Mouse (Mus musculus): ENCODE measurements around the gene Arhgap31. TPM values are rescaled to one million over a fixed set of nuclear protein-coding genes. Genes with fewer than 3 reads are reported as not detected.

Arhgap31 gene
- polyA plus RNA-seq, 1 experiment from 2014 or later: 8.4 TPM

DNA sequence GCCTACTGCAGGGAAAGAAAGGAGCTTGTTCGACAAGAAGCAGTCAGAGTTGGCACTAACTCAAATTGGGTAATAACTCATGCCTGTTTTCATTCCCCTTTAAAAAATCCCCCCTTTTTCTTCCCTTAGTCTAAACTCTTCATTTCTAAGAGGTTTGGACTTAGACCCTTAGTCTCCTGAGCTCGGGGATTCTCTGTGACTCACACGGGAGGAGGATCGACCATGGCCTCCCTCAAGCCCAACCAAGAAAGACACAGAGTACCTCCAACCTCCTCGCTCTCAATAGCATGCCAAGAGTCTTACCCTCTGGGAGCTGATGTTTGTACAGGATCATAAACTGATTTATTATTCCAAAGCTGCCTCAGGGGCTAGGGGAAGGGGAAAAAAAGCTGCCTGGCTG lies 100.4 kb downstream of the Arhgap31 start:
- no peak for DNase-seq (ENCODE audit: low spot score, missing footprints)
- WGBS: 84% methylated on average over 5 of the region's 5 CpGs
- H3K4me3 ChIP-seq (ENCODE audit: low read depth, low read length): no peak overlapping the region

DNA sequence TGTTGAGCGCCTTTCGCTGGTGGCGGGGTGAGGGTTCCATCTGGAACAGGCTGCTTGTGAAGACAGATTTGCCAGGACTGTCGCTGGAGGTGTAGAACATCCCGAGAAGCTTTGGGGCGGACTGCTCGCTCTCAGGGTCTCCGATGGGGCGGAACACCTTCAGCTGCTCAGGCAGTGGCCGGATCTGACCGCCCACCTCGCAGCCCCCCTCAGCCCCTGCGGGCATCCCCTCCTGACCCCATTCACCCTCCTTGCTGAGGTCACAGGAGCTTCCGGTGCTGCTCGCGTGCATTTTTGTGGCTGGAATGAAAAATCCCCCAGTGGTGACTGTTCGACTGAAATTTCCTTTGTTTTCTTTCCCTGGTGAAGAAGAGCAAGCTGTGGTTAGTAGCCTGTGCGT lies 104.0 kb downstream of the Arhgap31 start:
- DNase-seq (ENCODE audit: low spot score, missing footprints) (peak; percentile 72), ATAC-seq (ENCODE audit: low FRiP score) (no peak)
- Histone ChIP-seq H3K27me3 (ENCODE audit: control insufficient read depth, insufficient read depth, low read length) (no peaks in the 10 kb centered on the region), H3K27ac (ENCODE audit: low read depth, low read length) (no peak overlapping the region), H3K36me3 (ENCODE audit: control insufficient read depth, insufficient read depth, low read length) (no peaks in the 10 kb centered on the region), H3K4me1 (ENCODE audit: control insufficient read depth, insufficient read depth, low read length) (no peaks in the 10 kb centered on the region), H3K4me3 (ENCODE audit: low read depth, low read length) (no peak overlapping the region), H3K9me3 (ENCODE audit: control insufficient read depth, low read length) (no peaks in the 10 kb centered on the region), H3K4me2 (no peak overlapping the region), H3K9ac (ENCODE audit: low read length) (no peak overlapping the region)
- WGBS: 64% methylated on average over 18 of the region's 18 CpGs

More for the DNA sequence above, 100.4 kb downstream of the Arhgap31 start:
- Histone ChIP-seq H3K4me2 (no peak overlapping the region), H3K36me3 (ENCODE audit: control insufficient read depth, insufficient read depth, low read length) (no peaks in the 10 kb centered on the region), H3K9ac (ENCODE audit: low read length) (no peak overlapping the region), H3K27me3 (ENCODE audit: control insufficient read depth, insufficient read depth, low read length) (no peaks in the 10 kb centered on the region), H3K9me3 (ENCODE audit: control insufficient read depth, low read length) (no peaks in the 10 kb centered on the region), H3K4me1 (ENCODE audit: control insufficient read depth, insufficient read depth, low read length) (no peaks in the 10 kb centered on the region), H3K27ac (ENCODE audit: low read depth, low read length) (no peak overlapping the region)
- no peak for ATAC-seq (ENCODE audit: low FRiP score)

DNA sequence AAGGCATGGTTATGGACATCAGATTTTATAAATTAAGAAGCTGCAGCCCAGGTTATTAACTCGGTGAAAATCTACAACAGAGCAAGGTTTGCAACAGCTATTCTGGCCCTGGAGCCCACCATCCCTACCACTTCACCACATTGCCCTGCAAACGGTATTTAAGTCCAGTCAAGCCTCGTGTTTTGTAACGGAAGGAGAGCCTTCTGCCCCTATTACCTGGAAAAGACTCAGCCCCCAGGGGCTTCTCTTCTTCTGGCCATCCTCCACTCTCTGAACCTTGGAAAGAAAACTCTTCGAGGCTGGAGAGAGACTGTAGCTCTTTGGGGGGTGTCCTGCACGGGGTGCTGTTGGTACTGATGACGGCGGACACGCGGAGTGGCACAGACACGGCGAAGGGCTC lies 104.4 kb downstream of the Arhgap31 start:
- 82% methylated on average over 12 of the region's 12 CpGs for WGBS
- no peaks in the 10 kb centered on the region for H3K4me1 ChIP-seq (ENCODE audit: control insufficient read depth, insufficient read depth, low read length)
- no peak for ATAC-seq (ENCODE audit: low FRiP score)
- H3K27ac ChIP-seq (ENCODE audit: low read depth, low read length): no peak overlapping the region
- no peak overlapping the region for H3K4me3 ChIP-seq (ENCODE audit: low read depth, low read length)
- no peak overlapping the region for H3K4me2 ChIP-seq
- no peaks in the 10 kb centered on the region for H3K9me3 ChIP-seq (ENCODE audit: control insufficient read depth, low read length)
- no peaks in the 10 kb centered on the region for H3K27me3 ChIP-seq (ENCODE audit: control insufficient read depth, insufficient read depth, low read length)
- H3K36me3 ChIP-seq (ENCODE audit: control insufficient read depth, insufficient read depth, low read length): no peaks in the 10 kb centered on the region
- no peak overlapping the region for H3K9ac ChIP-seq (ENCODE audit: low read length)
- DNase-seq (ENCODE audit: low spot score, missing footprints): peak; percentile 79

DNA sequence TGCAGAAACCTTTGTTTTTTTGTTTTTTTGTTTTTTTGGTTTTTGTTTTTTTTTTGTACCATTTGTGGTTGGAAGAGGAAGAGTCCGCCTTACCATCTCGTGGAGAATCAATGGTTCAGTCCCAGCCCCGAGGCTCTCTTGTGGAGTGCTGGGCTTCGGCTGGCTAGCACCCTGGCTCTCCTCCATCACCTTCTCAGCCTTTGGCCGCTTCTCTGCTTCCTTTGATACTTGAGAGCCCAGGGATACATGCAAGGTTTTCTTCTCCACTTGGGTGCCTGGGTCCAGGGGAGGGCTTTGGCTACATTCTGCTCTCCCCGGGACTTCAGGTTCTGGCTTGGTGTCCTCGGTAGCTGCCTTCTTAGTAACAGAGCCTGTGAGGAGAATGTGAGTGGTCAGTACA lies 106.6 kb downstream of the Arhgap31 start:
- DNase-seq (ENCODE audit: low spot score, missing footprints): peak; percentile 62
- H3K27ac ChIP-seq (ENCODE audit: low read depth, low read length): no peak overlapping the region
- no peak overlapping the region for H3K4me2 ChIP-seq
- WGBS: 92% methylated on average over 7 of the region's 7 CpGs
- no peak overlapping the region for H3K9ac ChIP-seq (ENCODE audit: low read length)
- no peaks in the 10 kb centered on the region for H3K4me1 ChIP-seq (ENCODE audit: control insufficient read depth, insufficient read depth, low read length)
- no peak for ATAC-seq (ENCODE audit: low FRiP score)
- no peaks in the 10 kb centered on the region for H3K27me3 ChIP-seq (ENCODE audit: control insufficient read depth, insufficient read depth, low read length)
- no peaks in the 10 kb centered on the region for H3K36me3 ChIP-seq (ENCODE audit: control insufficient read depth, insufficient read depth, low read length)
- H3K9me3 ChIP-seq (ENCODE audit: control insufficient read depth, low read length): no peaks in the 10 kb centered on the region
- H3K4me3 ChIP-seq (ENCODE audit: low read depth, low read length): no peak overlapping the region

DNA sequence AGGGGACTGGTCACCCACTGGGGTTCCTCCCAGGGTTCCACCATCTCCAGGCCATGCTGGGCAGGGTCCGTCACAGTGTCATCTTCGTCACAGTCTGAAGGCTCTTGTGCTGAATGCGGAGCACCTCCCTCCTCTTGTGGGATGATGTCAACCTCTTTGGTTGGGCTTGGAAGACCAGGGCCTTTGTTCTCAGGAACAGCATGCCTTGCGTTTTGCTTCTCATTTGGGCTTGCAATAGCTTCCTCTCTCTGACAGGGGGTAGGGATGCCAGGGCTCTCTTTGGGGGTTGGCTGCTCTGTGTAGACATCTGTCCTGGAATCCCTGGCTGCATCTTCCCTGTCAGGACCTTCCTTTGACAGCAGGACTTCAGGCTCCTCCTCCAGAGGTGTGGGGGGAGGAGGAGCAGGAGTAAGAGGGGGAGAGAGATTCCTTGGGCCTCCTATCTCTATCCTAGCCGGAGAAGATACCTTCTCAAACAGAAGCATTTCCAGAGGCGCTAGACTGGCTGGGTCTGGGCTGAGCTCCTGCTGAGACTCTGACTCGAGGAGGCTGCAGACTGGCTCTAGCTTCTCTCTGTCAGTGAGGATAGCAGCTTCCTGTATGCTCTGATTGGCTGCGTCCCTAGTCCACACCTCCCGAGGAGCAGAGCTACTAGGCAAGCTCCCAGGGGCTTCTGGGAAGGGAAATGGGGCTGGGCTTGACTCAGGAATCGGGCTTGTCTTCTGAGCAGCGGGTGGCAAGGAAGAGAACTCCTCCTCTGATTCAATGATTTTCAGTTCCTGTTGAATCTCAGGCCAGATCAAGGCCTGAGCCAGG lies 109.9 kb downstream of the Arhgap31 start:
- 48% methylated on average over 11 of the region's 11 CpGs for WGBS
- Histone ChIP-seq H3K4me2 (no peak overlapping the region), H3K4me1 (ENCODE audit: control insufficient read depth, insufficient read depth, low read length) (no peaks in the 10 kb centered on the region), H3K4me3 (ENCODE audit: low read depth, low read length) (no peak overlapping the region), H3K27me3 (ENCODE audit: control insufficient read depth, insufficient read depth, low read length) (no peaks in the 10 kb centered on the region), H3K36me3 (ENCODE audit: control insufficient read depth, insufficient read depth, low read length) (no peaks in the 10 kb centered on the region), H3K27ac (ENCODE audit: low read depth, low read length) (no peak overlapping the region), H3K9me3 (ENCODE audit: control insufficient read depth, low read length) (no peaks in the 10 kb centered on the region), H3K9ac (ENCODE audit: low read length) (no peak overlapping the region)
- ATAC-seq (ENCODE audit: low FRiP score) (no peak), DNase-seq (ENCODE audit: low spot score, missing footprints) (peak; percentile 66)

DNA sequence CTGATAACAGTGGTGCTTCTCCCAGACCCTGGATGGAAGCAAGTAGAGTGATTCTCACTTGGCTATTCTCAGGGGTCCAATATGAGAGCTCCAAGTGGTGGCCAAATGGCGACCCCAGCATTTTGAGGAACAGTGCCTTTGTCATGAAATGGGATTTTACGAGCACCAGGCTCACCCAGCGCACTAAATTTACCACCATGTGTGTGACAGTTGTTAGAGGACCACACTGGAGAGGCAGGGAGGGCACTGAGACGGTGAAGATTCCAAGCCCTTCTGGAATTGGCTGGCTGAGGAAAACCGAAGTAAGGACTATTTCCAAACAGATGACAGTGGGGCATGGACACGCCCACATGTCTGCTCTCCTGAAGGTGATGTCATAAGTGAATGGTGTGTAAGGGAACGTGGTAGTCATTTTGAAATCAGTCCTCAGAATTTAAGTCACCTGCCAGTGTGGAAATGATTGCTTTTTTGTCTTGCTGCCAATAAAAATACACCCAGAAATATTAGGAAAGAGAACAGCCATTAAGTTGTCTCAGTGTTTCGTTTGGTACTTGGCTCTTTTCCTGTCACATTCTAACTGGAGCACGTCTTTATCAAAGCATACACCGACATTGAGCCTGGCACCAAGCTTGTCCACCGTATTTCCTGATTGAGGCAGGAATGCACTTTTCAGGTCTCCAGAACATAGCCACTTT lies 113.9 kb downstream of the Arhgap31 start:
- H3K27me3 ChIP-seq (ENCODE audit: control insufficient read depth, insufficient read depth, low read length): no peaks in the 10 kb centered on the region
- H3K27ac ChIP-seq (ENCODE audit: low read depth, low read length): no peak overlapping the region
- WGBS: 83% methylated on average over 11 of the region's 11 CpGs
- no peak overlapping the region for H3K4me2 ChIP-seq
- no peak overlapping the region for H3K9ac ChIP-seq (ENCODE audit: low read length)
- H3K36me3 ChIP-seq (ENCODE audit: control insufficient read depth, insufficient read depth, low read length): no peaks in the 10 kb centered on the region; the same call in 1 of the 2 replicates
- no peaks in the 10 kb centered on the region for H3K4me1 ChIP-seq (ENCODE audit: control insufficient read depth, insufficient read depth, low read length)
- no peaks in the 10 kb centered on the region for H3K9me3 ChIP-seq (ENCODE audit: control insufficient read depth, low read length)
- DNase-seq (ENCODE audit: low spot score, missing footprints): peak; percentile 78
- ATAC-seq (ENCODE audit: low FRiP score): no peak
- no peak overlapping the region for H3K4me3 ChIP-seq (ENCODE audit: low read depth, low read length)

DNA sequence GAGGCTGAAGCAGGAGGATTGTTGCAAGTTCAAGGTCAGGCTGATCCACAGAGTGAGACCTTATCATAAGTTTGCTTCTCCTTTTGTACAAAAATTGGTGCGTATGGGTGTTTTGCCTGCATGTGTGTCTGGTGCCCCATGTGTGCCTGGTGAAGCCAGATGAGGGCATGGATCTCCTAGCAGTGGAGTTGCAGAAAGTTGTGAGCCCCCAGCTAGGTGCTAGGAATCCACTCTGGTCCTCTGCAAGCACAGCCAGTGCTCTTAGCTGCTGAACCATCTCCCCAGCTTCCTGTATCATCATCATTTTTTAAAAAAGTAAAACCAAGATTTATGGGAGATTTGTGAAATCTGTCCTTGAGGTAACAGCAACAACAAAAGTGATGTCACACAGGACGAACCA lies 116.4 kb downstream of the Arhgap31 start:
- no peak overlapping the region for H3K27ac ChIP-seq (ENCODE audit: low read depth, low read length)
- DNase-seq (ENCODE audit: low spot score, missing footprints): no peak
- no peak overlapping the region for H3K4me2 ChIP-seq
- no peak for ATAC-seq (ENCODE audit: low FRiP score)
- peaks cover 5% of the 10 kb centered on the region for H3K36me3 ChIP-seq (ENCODE audit: control insufficient read depth, insufficient read depth, low read length)
- no peaks in the 10 kb centered on the region for H3K9me3 ChIP-seq (ENCODE audit: control insufficient read depth, low read length)
- H3K4me1 ChIP-seq (ENCODE audit: control insufficient read depth, insufficient read depth, low read length): no peaks in the 10 kb centered on the region
- no peak overlapping the region for H3K9ac ChIP-seq (ENCODE audit: low read length)
- H3K4me3 ChIP-seq (ENCODE audit: low read depth, low read length): no peak overlapping the region
- H3K27me3 ChIP-seq (ENCODE audit: control insufficient read depth, insufficient read depth, low read length): no peaks in the 10 kb centered on the region
- 100% methylated on average over 2 of the region's 2 CpGs for WGBS

DNA sequence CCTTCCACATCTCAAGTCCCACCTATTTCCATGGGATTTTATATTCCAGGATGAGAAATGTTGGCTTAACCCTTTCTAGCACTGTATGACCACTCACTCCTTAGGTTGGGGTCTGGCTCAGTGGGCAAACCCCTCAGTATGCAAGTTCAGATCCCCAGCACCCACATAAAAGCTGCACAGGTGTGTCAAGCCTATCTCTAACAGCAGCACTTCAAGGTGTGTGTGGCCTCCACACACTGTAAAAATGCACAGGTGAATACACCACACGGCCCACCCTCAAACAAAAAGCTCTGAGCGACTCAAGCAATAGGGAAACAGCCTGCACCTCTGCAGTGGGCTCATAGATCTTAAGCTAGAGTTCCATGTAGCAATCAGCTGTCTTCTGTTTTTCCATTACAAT lies 117.0 kb downstream of the Arhgap31 start:
- no peak overlapping the region for H3K27ac ChIP-seq (ENCODE audit: low read depth, low read length)

DNA sequence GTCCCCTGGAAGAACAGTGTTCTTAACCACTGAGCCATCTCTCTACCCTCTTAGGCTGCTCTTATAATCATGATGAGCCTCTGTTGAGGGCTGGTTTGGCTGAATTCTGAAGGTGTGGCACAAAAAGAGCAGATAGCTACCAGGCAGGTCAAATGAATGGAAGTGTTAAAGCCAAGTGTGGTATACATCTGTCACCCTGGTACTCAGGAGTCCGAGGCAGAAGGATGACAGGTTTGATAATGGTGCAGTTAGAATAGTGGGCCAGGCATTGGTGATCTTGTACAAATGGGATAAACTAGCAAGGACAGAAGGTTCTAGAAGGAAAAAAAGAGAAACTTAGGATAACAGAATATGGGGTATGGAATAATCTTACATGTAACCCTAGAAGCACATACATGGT lies 118.6 kb downstream of the Arhgap31 start:
- Histone ChIP-seq H3K4me1 (ENCODE audit: control insufficient read depth, insufficient read depth, low read length) (no peaks in the 10 kb centered on the region), H3K4me2 (no peak overlapping the region), H3K36me3 (ENCODE audit: control insufficient read depth, insufficient read depth, low read length) (peaks cover 5% of the 10 kb centered on the region), H3K9me3 (ENCODE audit: control insufficient read depth, low read length) (no peaks in the 10 kb centered on the region), H3K4me3 (ENCODE audit: low read depth, low read length) (no peak overlapping the region), H3K27ac (ENCODE audit: low read depth, low read length) (no peak overlapping the region), H3K9ac (ENCODE audit: low read length) (no peak overlapping the region), H3K27me3 (ENCODE audit: control insufficient read depth, insufficient read depth, low read length) (no peaks in the 10 kb centered on the region)
- ATAC-seq (ENCODE audit: low FRiP score): no peak
- peak; percentile 51 for DNase-seq (ENCODE audit: low spot score, missing footprints)
- WGBS: 89% methylated on average over 1 of the region's 1 CpGs

More for the DNA sequence above, 117.0 kb downstream of the Arhgap31 start:
- peak; percentile 44 for DNase-seq (ENCODE audit: low spot score, missing footprints)
- Histone ChIP-seq H3K9ac (ENCODE audit: low read length) (no peak overlapping the region), H3K4me2 (no peak overlapping the region), H3K36me3 (ENCODE audit: control insufficient read depth, insufficient read depth, low read length) (peaks cover 5% of the 10 kb centered on the region), H3K9me3 (ENCODE audit: control insufficient read depth, low read length) (no peaks in the 10 kb centered on the region), H3K4me1 (ENCODE audit: control insufficient read depth, insufficient read depth, low read length) (no peaks in the 10 kb centered on the region), H3K27me3 (ENCODE audit: control insufficient read depth, insufficient read depth, low read length) (no peaks in the 10 kb centered on the region), H3K4me3 (ENCODE audit: low read depth, low read length) (no peak overlapping the region)
- ATAC-seq (ENCODE audit: low FRiP score): no peak
- 78% methylated on average over 2 of the region's 2 CpGs for WGBS
